Mouse (Mus musculus): ENCODE measurements around the gene Gm17660.

- TF ChIP-seq CTCF (IDR thresholded peaks at IDR 0.05; ENCODE audit: low read depth) (no peak), EP300 (IDR thresholded peaks at IDR 0.05; ENCODE audit: low read depth) (no peak)
These were observed 21.1 kb downstream of the Gm17660 start for GRCm38 (mm10) chr5:104056295-104056694.

Data from heart, postnatal 0 days (tissue).